Mouse (Mus musculus) bone marrow macrophage, adult 2 months (primary cell): Measurements from ENCODE around the gene Rab4a.

Experiments used
- CTCF ChIP-seq: IDR thresholded peaks from 2 replicates; pipeline ENCODE4 v1.5.1; 2012; ENCODE audit warnings: low read depth, mild to moderate bottlenecking, low read length, moderate library complexity
- POLR2A ChIP-seq: IDR thresholded peaks from 2 replicates; pipeline ENCODE4 v1.6.1; 2012; ENCODE audit warnings: mild to moderate bottlenecking, low read depth, low read length, borderline replicate concordance

- TF ChIP-seq CTCF (no peak), POLR2A (no peak)
These were observed 46.9 kb upstream of the Rab4a start for GRCm38 (mm10) chr8:123758935-123759334.
